Mouse (Mus musculus) mature B cell (primary cell): ENCODE results near the gene Tmem37.

Experiments
- in situ Hi-C: fragments of 300-500 bp; cut with MboI; formaldehyde crosslinking; loops from 2 replicates; pipeline ENCODE4 v1.14.3; 2019

Gene Tmem37

DNA sequence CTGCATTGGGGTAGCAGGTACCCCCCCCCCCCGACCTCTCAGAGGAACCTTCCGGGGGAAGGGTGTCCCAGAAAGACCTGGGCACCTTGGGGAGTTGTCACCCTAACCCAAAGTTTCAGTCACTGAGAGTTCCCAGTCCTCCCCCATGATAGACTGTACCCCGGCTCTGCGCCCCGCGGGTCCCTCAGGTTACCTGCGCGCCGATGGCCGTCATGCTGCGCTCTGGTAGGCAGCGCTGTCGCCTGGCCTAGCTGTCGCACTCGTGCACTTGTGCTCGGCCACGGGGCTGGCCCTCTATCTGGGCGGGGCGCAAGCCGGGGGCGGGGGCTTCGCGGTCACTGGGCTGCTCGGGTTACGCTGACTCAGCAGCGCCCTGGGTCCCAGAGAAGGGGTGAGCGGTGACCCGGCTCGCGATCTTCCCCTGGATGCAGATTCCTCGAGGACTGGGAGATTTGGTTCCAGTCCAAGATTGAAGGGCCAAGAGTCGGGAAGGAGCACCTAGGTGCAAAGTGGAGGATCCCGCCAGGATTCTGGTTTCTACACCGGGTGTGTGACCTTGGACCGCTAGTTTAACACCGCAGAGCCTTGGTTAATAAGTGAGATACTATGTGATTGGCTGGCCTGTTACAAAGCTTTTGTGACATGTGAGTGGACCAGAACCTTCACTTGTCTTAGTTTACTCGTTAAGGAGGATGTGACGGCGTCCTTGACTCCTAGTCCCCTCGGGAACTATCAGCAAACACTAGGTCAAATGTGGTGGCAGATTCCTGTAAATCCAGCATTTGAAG, at the start of gene Tmem37:
TSS of gene Tmem37 (minus strand) at position 556 of the 788 bp plus-strand sequence.
- in situ Hi-C loops = no loop called here

DNA sequence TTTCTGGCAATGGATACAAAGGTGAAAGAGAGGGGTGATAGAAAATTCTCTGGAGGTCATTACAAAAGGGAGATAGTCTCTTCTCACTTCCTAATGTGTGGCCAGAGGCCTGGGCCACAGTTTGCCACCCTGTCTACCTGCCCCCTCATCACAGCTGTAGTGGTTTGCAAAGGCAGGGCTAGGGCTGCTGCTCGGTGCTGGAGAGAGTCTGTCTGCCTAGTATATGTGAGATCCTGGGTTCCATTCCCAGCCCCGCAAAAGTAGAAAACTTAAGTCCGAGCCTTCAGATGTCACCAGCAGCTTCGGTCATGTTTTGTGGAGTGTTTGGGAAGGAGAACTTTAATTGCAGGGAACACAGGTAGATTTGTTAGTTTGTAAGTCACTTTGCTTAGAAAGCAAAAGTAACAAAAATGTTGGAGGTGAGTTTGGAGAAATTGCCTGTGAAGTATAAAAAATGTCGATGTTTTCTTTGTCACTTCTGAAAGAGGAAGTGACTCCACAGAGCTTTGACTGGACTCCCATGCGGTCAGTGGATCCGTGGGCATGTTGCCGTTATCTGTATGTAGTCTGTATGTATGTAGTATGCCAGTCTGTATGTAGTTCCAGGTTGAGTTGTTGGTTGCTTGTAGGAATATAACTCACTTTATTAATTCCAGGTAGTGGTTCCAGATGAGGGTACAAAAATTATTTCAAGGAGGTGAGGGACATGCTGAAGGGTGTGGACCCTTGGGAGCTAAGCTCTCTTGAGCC, 48.9 kb upstream of the Tmem37 start:
- in situ Hi-C loops = no loop called here

DNA sequence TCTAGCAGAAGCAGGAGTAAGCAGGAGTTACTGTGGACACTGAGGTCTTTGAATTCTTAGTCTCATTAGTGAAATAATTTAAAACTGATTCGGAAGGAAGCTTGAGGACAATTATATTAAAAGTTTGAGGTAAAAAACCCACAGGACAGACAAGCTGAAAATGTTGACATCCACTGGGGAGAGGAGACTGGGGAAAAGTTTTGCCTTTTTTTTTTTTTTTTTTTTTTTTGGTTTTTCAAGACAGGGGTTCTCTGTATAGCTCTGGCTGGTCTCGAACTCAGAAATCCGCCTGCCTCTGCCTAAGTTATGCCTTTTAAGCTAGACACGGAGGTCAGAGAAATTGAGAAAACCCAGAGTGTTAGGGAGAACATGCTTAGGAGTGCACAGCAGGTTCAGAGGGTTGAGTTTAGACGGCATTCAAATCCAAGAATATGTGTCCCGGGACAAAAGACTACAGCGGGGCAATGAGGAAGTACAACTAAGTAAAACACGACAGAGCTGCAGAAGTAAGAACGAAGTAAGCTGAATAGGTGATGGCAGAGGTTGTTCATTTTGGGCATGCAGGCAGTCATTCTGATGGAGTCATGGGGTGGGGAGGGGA, 48.2 kb upstream of the Tmem37 start:
- in situ Hi-C loops = no loop called here

DNA sequence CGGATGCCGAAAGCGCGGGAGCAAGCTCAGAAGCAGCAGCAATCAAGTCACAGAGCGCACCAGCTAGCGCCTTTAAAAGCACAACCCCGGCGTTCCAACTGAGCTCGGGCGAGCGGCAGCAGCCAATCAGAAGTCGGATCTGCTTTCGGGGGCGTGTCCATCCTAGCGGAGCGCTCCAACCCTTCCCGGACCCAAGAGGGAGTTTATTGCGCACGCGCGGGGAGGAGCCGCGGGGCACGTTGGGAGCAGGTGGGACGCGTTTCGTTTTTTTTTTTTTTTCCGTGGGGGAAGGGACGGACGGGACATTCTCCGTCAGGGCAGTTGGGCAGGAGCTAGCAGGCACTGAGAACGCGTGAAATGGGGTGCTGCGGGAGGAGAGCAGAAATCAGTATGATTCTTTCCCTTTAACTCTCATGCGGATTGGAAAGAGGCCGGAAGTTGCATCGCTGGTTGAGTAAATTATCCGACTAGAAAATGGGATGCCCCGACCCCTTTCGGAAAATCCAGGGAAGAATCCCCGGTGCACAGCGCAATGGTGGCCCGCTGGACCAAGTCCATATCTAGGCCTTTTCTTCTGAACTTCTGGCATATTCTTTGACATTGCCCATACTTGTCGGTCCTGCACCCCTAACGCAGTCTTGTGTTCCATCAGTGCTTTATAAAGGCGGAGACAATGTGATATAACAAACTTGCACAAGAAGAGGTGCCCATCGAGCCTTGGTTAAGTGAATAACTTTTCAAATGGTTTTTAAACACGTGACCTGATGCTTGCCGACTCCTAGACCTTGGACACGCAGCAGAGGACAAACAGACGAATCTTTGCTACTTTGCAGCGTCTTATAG, 47.3 kb upstream of the Tmem37 start, which contains the start of the genes Dbi and 3110009E18Rik:
TSS of gene Dbi (minus strand) at position 110 of the 843 bp plus-strand sequence.
TSS of gene 3110009E18Rik (plus strand) at position 219 of the 843 bp plus-strand sequence.
- in situ Hi-C loops = no loop called here

DNA sequence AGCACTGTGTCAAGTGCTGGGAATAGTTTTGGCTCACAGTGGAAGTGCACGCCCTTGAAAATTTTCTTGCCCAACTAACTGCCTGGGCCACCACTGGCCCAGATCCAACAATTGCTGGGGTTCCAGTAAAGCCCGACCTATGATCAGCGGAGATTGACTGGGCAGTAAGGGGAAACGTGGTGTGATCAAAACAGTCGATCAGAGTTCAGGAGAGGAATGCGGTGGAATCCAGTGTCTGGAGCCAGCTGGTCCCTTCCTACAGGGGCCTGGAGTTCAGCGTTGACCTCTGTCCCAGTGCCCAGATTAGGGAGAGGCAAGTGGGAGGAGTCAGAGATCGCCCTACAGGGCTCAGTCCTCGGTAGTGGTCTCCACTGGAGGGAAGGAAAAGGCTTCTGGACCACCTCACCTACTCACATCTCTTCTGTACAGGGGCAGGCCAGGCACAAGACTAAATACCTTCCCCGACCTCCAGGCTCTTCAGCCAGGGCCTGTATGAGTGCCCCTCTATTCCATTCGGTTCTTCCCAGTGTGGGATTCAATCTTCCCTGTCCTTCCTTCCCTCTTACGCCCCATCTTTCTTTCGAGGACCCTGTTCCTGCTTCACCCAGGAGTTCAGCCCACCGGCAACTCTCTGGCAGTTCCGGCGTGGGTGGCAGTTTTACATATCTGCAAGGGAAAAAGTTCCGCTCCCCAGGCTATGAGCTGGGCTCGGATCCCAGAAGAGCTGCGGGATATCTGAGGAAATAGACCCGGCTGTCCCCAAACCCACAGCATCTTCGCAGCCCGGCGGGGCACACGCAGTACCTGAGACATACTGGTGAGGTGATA, 46.5 kb upstream of the Tmem37 start:
- in situ Hi-C loops = no loop called here

DNA sequence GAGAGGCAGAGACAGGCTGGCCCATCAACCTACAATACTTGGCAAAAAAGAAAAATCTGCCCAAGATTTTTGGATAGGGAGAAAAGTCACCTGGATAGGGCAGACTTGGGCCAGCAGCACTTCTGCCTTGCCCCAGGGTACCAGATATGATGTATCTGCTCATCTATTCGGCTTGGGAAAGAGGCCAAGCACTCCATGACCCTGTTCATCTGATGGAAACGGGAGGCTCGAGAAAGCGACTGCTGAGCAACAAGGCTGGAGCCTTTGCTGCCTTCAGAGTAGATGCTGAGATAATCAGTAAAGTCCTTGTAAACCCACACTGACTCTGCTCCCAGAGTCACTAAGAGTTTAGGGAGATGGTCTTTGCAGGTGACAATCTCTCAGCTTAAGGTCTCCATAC, 45.5 kb upstream of the Tmem37 start:
- in situ Hi-C loops = no loop called here

DNA sequence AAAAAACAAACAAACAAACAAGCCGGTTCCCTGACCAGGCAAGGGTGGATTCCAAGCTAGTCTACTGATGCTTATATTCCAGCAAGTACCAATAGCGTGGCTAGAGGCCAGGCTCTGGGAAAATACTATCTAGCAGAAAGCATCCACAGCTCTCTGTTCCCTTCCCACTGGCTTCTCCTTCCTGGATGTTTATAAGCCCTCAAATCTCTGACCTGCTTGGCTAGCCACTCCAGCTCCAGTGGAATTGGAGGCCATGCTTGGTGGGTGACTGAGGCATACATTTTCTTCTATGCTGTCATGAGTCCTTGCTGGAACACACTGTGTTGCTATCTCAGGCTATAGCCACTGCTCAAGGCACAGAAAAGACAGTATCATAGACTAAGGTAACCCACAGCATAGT, 45.0 kb upstream of the Tmem37 start:
- in situ Hi-C loops = no loop called here

DNA sequence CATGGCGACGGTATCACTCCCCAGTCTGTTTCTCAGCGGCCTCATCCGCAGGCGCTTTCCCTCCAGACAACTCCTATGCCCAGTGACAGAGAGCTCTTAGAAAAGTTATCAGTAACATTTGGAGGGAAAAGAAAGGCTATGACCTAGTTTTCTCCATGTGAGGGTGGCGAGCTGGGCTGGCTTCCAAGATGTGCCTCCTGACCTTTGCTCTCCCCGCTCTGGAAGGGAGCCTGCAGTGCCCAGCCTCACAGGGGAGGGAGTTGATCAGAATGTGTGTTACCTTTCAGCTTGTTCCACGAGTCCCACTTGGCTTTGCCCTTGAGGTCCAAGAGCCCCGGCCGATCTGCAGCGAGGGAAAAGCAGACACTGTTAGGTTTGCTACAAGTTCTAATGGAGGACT, 42.2 kb upstream of the Tmem37 start:
- in situ Hi-C loops = no loop called here

DNA sequence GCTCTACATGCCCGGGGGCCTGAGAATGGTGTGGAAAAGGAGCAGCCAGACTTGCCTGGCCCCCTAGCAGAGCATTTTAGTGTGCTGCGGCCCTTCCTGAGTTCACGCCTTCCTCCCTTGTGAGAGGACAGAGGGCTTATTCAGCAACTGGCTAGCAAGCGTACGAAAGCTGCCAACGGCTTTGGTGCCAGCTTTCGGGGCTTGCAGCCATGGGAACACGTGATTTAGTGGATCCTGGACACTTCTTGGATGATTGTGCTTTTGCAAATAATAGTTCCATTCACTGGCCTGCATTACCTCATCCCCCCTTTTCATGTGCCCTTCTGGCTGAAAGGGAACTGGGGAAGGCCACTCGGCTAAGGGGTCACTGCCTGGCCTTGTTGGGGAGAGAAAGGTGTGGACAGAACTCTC, 41.8 kb upstream of the Tmem37 start:
- in situ Hi-C loops = no loop called here

DNA sequence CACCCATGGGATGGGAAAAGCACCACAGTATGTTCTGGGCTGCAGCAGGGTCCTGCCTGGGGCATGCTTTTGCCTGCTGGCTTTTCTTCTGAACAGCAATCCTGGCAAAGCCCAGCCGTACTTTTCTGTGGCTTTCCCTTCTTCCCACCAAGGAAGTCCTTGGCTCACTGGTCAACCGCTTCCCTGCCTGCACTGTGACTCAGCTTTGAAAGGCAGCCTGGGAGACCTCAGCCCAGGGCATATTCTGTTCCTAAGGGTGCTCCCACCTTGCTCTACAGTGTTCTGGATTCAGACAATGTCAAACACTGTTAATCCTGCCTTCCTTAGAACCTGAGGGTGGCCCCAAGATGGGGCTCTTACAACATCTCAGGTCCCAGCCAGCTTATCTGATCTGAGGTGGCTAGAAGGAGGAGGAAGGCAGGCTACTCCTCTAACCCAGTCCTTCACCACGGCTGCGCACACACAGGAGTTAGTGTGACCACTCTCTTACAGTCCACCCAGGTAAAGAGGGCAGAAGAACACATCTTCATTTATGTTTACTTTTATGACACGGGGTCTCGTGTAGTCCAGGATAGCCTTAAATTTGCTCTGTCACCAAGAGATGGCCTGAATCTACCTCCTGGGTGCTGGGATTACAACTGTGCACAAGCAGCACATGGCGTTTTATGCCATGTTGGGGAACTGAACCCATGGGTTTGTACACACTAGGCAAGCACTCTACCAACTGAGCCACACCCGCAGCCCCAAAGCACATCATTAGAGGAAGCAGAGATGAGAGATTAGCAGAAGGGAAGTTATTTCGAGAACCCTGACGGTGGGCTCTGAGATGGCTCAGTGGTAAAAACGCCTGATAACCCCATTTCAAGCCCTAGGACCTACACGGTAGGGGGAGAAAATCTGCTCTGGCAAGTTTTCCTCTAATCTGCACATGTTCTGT, 38.6 kb upstream of the Tmem37 start:
- in situ Hi-C loops = no loop called here

DNA sequence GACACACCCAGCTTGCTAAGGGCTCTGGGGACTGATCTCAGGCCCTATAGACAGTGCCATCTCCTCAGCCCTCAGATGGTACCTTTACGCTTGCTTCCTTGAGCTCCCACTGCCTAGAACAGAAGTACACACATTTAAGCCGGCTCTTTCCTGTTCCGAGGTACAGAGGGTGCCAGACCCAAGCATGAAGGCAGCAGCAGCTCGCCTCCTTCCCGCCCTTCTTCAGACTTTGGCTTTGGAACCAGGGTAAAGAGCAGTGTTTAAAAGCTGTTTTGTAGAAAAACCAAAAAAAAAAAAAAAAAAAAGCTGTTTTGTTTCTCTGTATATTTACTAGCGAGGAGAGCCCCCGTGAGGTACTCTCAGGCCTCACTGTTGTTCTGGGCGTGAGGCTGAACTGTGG, 37.9 kb upstream of the Tmem37 start:
- in situ Hi-C loops = no loop called here

DNA sequence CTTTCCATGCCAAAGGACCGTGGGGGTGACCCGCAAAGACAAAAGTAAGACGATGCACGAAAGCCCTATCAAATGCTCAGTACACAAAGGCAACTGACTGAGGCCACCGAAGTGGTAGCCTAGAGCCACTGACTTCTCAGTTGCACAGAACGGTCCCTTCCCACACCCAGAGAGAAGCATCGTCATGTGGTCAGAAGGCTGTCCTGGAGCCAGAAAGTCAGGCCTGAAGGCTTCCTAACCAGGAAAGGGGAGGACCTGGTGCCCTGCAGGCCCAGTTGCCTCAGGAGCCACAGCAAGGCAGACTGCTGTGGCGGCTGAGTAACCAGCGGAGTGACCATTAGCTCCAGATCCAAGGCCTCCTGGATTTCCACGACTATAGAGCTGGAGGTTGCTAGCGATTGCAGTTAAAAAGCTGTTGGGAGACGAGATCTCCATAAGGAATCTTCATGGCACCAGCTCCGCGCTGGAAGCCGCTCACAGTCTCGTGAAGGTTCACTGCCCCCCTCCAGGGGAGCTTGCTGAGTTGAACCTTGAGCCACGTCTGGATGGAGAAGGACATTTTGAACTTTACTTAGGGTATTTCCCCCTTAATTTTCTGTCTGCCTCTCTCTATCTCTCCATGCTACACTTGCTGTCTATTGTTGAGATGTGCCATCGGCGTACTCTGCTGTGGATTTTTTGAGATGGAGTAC, 36.0 kb upstream of the Tmem37 start:
- in situ Hi-C loops = no loop called here

DNA sequence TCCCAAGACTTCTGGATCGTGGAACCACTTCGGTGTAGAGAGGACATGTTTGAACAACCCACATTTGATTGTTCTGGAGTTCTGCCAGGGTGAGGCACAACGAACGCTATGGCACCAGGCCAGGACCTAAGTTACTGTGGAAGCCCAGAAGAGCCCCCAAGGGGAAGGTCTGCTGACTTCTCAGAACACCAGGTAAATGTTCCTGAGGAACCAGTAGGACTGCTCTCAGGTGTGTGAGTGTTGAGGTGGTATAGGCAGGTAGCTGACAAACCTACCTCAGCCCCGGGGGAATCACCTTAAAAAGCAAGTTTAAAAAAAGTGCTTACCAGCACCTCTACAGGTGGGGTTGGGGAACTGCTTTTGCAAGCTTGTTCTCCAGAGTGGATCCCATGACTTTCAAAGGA, 31.7 kb upstream of the Tmem37 start:
- in situ Hi-C loops = no loop called here

DNA sequence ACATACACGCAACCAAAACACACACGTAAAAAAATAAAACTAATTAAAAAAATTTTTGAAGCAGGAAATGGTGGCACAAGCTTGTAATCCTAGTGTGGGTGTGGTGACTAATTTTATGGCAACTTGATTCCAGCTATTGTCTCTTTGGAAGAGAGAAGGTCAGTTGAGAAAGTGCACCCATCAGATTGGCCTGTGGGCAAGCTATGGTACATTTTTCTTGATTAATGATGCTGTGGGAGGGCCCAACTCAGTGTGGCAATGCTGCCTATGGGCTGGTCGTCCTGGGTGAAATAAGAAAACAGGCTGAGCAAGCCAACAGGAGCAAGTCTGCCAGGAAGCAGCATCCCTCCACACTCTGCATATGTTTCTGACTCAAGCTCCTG, 27.3 kb upstream of the Tmem37 start:
- in situ Hi-C loops = no loop called here

DNA sequence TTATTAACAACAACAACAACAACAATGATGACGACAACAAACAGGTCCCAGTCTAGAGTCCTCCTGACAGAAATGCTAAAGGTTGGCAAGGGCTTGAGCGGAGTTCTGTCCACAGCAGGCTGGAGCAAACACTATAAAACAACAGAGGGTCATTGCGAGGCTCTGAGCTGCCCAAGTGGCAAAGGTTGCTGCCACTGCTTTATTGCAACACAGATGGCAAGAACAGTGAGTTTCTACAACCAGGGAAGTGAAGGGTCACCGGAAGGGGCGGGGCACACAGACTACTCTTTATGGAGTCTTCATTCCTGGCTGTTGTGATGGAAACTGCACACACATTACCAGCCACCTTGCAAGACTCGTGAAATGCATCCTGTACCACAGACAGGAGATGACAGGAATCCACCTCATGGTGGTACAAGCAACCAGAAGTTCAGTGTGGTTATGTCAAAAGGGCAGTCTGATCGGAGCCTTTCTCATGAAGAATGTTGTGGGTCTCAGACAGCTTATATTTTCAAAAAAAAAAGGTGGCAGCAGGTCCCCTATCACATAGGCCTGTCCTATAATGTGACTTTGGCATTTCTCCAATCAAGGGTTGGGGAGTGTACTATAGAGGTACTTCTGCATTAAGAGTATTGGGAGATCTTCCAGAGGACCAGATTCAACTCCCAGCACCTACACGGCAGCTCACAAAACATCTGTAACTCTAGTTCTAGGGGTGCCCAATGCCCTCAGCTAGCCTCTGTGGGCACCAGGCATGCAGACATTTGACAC, 26.8 kb upstream of the Tmem37 start:
- in situ Hi-C loops = no loop called here

DNA sequence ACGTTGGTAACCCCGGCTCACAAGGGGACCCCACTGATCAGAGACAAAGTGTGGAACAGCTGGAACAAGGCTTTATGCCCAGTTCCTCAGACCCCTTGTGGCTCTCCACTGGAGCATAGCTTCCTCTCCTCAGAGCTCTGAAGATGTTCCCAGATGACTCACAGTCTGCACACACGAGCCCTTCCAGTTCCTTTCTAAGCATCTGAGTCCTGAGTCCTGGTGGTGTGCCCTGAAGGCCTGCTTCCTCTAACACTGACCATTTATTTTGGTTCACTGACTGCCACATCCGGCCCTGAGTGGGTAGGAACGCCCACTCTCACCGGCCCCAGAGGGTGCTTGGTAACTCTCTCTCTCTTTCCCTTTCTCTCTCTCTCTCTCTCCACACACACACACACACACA, 25.6 kb upstream of the Tmem37 start:
- in situ Hi-C loops = no loop called here

DNA sequence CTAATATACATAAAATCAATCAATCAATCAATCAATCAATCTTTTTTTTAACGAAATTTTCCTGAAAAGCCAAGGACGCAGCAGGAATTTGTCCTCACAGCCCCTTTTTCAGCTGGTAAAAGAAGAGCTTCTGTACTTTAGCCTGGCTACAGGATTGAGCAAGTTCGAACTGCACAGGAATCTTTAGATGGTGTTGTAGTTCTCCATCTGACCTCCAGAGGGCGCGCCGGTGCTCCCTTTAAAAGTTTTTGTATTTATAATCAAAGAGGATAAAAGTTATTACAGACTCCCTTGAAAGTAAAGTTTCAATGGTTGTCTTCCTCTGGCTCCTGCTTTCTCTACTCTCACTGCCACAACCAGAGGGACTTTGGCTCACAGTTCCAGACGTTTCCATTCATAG, 24.5 kb upstream of the Tmem37 start:
- in situ Hi-C loops = no loop called here

DNA sequence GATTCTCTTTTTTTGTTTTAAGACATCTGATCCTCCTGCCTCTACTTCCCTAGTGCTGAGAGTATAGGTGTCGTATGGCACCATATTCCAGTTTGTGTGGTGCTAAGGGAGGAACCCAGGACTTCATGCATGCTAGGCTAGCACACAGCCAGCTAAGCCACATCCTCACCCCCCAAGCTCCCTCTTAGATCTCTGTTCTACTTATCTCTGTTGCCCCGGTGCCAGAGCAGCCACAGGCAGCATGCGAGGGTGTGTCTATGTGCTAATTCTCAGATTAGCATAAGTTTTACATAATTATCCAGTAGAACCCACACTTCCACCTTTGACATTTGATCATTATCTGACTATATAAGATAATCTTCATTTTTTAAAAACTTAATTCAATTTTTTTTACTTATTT, 21.0 kb upstream of the Tmem37 start:
- in situ Hi-C loops = no loop called here
